Mouse (Mus musculus) lung, embryonic 14.5 days (tissue): ENCODE results near the gene Hpd. TPM values are rescaled to one million over a fixed set of nuclear protein-coding genes. Genes with fewer than 3 reads are reported as not detected.

ENCODE experiments used
- ATAC-seq: fragments of 200-750 bp; cut with Nextera tagmentation; 2 replicates; pipeline ENCODE4 v1.8.0; 2017; ENCODE audit warnings: mild to moderate bottlenecking, moderate TSS enrichment, moderate library complexity; ENCODE audit not compliant: insufficient read depth
- DNase-seq: peaks from one replicate; pipeline ENCODE4 v3.0.0-alpha.2; 2015
- H3K27ac ChIP-seq: fragments of 300-500 bp; sonication (generic); 2 replicates; pipeline ENCODE4 v1.5.1; 2014; ENCODE audit warnings: low read depth, mild to moderate bottlenecking, moderate library complexity
- H3K27me3 ChIP-seq: fragments of 300-500 bp; sonication (generic); 2 replicates; pipeline ENCODE4 v1.6.1; 2014; ENCODE audit warnings: low read length, control low read depth; ENCODE audit not compliant: insufficient read depth
- H3K36me3 ChIP-seq: fragments of 300-500 bp; sonication (generic); 2 replicates; pipeline ENCODE4 v1.6.1; 2014; ENCODE audit warnings: control low read depth; ENCODE audit not compliant: insufficient read depth
- H3K4me1 ChIP-seq: fragments of 300-500 bp; sonication (generic); 2 replicates; pipeline ENCODE4 v1.6.1; 2014; ENCODE audit warnings: antibody characterized with exemption, control low read depth; ENCODE audit not compliant: insufficient read depth
- H3K4me2 ChIP-seq: fragments of 300-500 bp; sonication (generic); 2 replicates; pipeline ENCODE4 v1.6.1; 2014; ENCODE audit warnings: mild to moderate bottlenecking
- H3K4me3 ChIP-seq: fragments of 300-500 bp; sonication (generic); 2 replicates; pipeline ENCODE4 v1.5.1; 2014; ENCODE audit warnings: low read depth, low read length
- H3K9ac ChIP-seq: fragments of 300-500 bp; sonication (generic); 2 replicates; pipeline ENCODE4 v1.6.1; 2014
- H3K9me3 ChIP-seq: fragments of 300-500 bp; sonication (generic); 2 replicates; pipeline ENCODE4 v1.6.1; 2016; ENCODE audit warnings: low read depth, low read length, control low read depth
- CTCF ChIP-seq: IDR thresholded peaks from 2 replicates; pipeline ENCODE4 v1.5.1; 2016; ENCODE audit warnings: antibody characterized with exemption, low read depth
- WGBS: fragments of 180-500 bp; shearing (Covaris S2); extraction: QIAGEN DNeasy Blood & Tissue Kit; methylation state at CpG from one replicate; pipeline ENCODE4 v1.1.7; 2014; 5-methylcytosine and 5-hydroxymethylcytosine counted together
- polyA plus RNA-seq: library from polyadenylated mRNA; unstranded; fragments of >200 nt; fragmentation: Nextera tagmentation; extraction: Ambion mirVana; gene quantifications from 2 replicates; pipeline ENCODE4 v1.2.1, GENCODE M21; 2014

Hpd gene
- polyA plus RNA-seq, 1 experiment from 2014 or later, result not detected

GRCm38 (mm10) chr5:123138953-123139721 is 43.4 kb downstream of the Hpd start:
- no peak for ATAC-seq
- Histone ChIP-seq H3K4me3 (peak overlapping the region; percentile 92), H3K36me3 (peaks cover 12% of the 10 kb centered on the region; the same call in 1 of the 2 replicates), H3K27me3 (no peaks in the 10 kb centered on the region), H3K4me1 (peaks cover 37% of the 10 kb centered on the region), H3K27ac (peak overlapping the region; percentile 100), H3K9me3 (no peaks in the 10 kb centered on the region), H3K9ac (peak overlapping the region; percentile 99), H3K4me2 (peak overlapping the region; percentile 100)
- 1% methylated on average over 39 of the region's 39 CpGs for WGBS
- peak; percentile 88 for DNase-seq
- no peak for TF ChIP-seq CTCF

- under 1% methylated on average over 40 of the region's 40 CpGs for WGBS
- DNase-seq, result peak; percentile 84
These were observed 44.2 kb downstream of the Hpd start for GRCm38 (mm10) chr5:123138230-123138911.

GRCm38 (mm10) chr5:123137910-123138229 is 44.7 kb downstream of the Hpd start:
- peak overlapping the region; percentile 92 for H3K4me3 ChIP-seq

More at GRCm38 (mm10) chr5:123138230-123138911, 44.2 kb downstream of the Hpd start:
- H3K9ac ChIP-seq, result peak overlapping the region; percentile 99
- peak; percentile 41 for TF ChIP-seq CTCF
- no peaks in the 10 kb centered on the region for H3K27me3 ChIP-seq
- peak overlapping the region; percentile 92 for H3K4me3 ChIP-seq
- H3K9me3 ChIP-seq, result no peaks in the 10 kb centered on the region
- H3K27ac ChIP-seq, result peak overlapping the region; percentile 100
- H3K36me3 ChIP-seq, result peaks cover 17% of the 10 kb centered on the region; the same call in 1 of the 2 replicates
- ATAC-seq, result peak; percentile 38
- peaks cover 41% of the 10 kb centered on the region for H3K4me1 ChIP-seq
- peak overlapping the region; percentile 100 for H3K4me2 ChIP-seq

GRCm38 (mm10) chr5:123137044-123137909 is 45.2 kb downstream of the Hpd start:
- no peak for TF ChIP-seq CTCF
- WGBS, result 3% methylated on average over 20 of the region's 20 CpGs
- 0 out of 2 replicates have a peak, but pooled peaks have one; percentile 5 for ATAC-seq
- peak overlapping the region; percentile 99 for H3K9ac ChIP-seq
- DNase-seq, result peak; percentile 92
- H3K27me3 ChIP-seq, result no peaks in the 10 kb centered on the region
- peaks cover 44% of the 10 kb centered on the region for H3K4me1 ChIP-seq
- peak overlapping the region; percentile 100 for H3K4me2 ChIP-seq
- H3K4me3 ChIP-seq, result peak overlapping the region; percentile 92
- H3K9me3 ChIP-seq, result no peaks in the 10 kb centered on the region
- peaks cover 17% of the 10 kb centered on the region; the same call in 1 of the 2 replicates for H3K36me3 ChIP-seq
- peak overlapping the region; percentile 100 for H3K27ac ChIP-seq

More at GRCm38 (mm10) chr5:123137910-123138229, 44.7 kb downstream of the Hpd start:
- ATAC-seq (no peak), DNase-seq (no peak)
- peak overlapping the region; percentile 99 for H3K9ac ChIP-seq
- H3K9me3 ChIP-seq, result no peaks in the 10 kb centered on the region
- H3K27ac ChIP-seq, result peak overlapping the region; percentile 100
- 2% methylated on average over 6 of the region's 6 CpGs for WGBS
- peaks cover 17% of the 10 kb centered on the region; the same call in 1 of the 2 replicates for H3K36me3 ChIP-seq
- H3K4me1 ChIP-seq, result peaks cover 44% of the 10 kb centered on the region
- H3K27me3 ChIP-seq, result no peaks in the 10 kb centered on the region
- peak overlapping the region; percentile 100 for H3K4me2 ChIP-seq
- TF ChIP-seq CTCF, result no peak

- WGBS, result under 1% methylated on average over 13 of the region's 13 CpGs
- Histone ChIP-seq H3K4me3 (peak overlapping the region; percentile 92), H3K9me3 (no peaks in the 10 kb centered on the region), H3K36me3 (peaks cover 17% of the 10 kb centered on the region; the same call in 1 of the 2 replicates), H3K27ac (peak overlapping the region; percentile 100), H3K9ac (peak overlapping the region; percentile 99), H3K4me2 (peak overlapping the region; percentile 100), H3K4me1 (peaks cover 44% of the 10 kb centered on the region), H3K27me3 (no peaks in the 10 kb centered on the region)
- ATAC-seq (peak; percentile 47), DNase-seq (peak; percentile 95)
- no peak for TF ChIP-seq CTCF
These were observed 46.0 kb downstream of the Hpd start for GRCm38 (mm10) chr5:123136361-123137043.
